Mouse (Mus musculus) lung, postnatal 36 days (tissue): ENCODE measurements around the gene Ppp6r3.
A peak's percentile ranks its signal among the peaks of the same experiment; 100 is the strongest.

Source experiments
- DNase-seq: peaks from one replicate; pipeline ENCODE4 v3.0.0; 2022; ENCODE audit warnings: mixed read lengths

The Ppp6r3 gene

DNA sequence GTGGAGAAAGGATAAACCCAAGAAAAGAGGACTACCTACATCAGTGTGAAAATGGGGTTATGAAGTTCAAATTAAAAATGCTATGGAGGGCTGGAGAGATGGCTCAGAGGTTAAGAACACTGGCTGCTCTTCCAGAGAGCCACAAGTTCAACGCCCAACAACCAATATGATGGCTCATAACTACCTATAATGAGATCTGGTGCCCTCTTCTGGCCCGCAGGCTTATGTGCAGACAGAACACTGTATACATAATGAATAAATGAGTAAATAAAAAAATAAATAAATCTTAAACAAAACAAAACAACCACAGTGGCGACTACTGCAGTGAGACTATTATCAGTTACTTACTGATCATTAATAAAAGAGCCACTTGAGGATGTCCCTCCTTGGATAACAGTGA lies 78.3 kb downstream of the Ppp6r3 start:
- no peak for DNase-seq

GRCm38 (mm10) chr19:3489826-3490225 lies 85.7 kb downstream of the Ppp6r3 start:
- no peak for DNase-seq

DNA sequence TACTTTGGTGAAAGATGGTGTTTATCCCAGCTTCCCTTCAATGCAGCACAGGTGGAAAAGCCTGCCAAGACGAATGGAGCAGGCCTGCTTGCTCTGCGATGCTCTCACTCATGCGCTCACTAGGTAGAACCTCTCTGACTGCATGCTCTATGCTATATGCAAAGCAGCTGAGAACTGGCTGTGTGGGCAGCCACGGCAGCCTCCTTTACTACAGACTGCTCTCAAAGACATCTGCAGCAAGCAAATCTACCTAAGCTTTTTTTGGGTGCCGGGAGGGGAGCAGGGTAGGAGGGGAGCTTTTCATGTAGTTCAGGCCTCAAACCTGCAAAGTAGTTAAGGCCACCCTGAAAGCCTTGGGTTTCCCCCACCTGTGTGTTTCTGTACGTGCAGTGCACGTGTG lies 92.7 kb downstream of the Ppp6r3 start:
- DNase-seq = no peak

- no peak for DNase-seq
Measured at GRCm38 (mm10) chr19:3480101-3480500, 95.4 kb downstream of the Ppp6r3 start.

GRCm38 (mm10) chr19:3476996-3477395 lies 98.6 kb downstream of the Ppp6r3 start:
- no peak for DNase-seq

GRCm38 (mm10) chr19:3471218-3471617 lies 104.3 kb downstream of the Ppp6r3 start:
- DNase-seq = no peak

DNA sequence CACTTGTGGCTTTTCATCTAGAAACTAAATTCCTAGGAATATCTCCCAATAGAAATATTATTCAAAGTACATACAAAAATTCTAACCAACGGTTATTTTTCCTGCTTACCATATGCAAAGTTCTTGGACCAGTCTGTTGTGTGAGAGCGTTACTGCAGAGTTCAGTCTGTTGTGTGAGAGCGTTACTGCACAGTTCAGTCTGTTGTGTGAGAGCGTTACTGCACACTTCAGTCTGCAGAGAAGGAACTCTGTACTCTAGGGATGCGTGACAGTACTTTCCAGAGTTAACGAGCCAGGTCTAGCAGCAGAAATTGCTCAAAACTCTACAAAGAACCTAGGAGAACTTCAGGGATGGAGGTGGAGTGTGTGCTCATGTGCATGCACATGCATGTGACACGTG lies 108.0 kb downstream of the Ppp6r3 start:
- DNase-seq = no peak

DNA sequence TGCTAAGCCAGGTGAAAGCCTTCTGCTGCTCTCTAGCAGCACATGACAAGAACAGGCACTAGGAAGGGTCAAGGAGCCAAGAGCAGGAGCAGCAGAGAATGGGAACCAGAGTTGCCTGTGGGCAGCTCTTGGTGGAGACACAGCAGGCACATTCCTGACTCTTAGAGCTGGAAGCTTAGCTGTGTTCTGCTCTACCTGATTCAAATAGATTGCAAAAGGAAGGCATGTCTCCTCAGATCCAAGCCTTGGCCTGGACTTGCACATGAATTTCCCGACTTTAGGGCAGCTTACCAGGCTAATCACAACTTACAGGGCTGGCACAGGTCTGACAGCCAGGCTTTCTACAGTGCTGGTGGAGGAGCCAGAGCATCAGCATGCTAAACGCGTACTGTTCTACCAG lies 115.6 kb downstream of the Ppp6r3 start:
- DNase-seq = no peak

DNA sequence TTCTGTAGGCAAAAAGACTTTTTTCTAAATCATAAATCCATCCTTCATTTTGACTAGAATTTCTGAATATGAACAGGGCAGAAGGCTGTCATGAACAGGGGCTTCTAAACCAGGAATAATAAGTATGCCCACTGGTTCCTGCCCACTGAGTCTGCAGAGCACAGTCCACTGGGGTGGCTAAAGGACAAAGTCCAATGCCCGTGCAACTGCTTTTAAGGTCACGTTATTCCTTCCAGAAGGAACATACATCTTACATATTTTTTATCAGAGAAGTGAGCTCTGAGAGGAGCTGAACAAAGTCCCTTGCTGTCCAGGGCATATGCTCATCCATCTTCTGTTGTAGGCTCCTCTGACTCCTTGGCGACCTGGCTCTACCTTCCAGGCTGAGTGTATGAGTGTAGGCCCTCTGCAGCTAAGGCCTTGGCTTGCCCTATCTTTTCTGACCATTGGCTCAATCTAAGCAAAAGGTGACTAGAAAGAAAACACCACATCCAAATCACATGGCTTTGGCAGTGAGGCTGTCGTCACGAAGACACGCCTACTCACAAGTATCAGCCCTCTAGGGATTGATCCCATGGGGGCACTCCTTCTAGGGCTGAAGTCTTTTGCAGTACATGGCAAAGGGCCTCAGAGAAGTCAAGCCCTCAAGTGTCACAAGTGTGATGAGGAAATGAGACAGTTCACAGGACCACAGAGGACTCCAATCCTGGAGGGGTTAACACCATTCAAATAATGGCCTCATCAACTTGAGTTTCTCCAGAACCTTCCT lies 117.0 kb downstream of the Ppp6r3 start:
- no peak for DNase-seq

- no peak for DNase-seq
Measured at GRCm38 (mm10) chr19:3457700-3458099, 117.8 kb downstream of the Ppp6r3 start.

GRCm38 (mm10) chr19:3451649-3452048 lies 123.9 kb downstream of the Ppp6r3 start:
- DNase-seq = no peak

GRCm38 (mm10) chr19:3451170-3451569 lies 124.4 kb downstream of the Ppp6r3 start:
- peak; percentile 90 for DNase-seq

DNA sequence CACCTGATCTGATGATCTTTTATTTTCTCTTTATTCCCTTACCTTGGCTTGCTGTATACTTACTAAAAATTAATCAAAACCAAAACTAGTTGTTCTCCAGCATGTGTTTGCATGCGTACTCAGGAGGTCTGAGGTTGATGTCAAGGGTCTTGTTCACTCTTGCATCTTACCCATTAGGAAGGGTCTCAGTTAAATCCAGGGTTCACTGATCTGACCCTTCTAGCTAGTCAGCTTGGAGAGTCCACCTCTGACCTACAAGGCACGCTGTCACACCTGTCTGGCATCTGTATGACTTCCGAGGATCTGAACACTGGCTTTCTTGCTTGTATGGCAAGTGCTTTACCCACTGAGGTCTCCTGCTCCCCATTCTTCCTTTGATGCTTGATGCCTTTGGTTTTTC lies 124.8 kb downstream of the Ppp6r3 start:
- DNase-seq = no peak

DNA sequence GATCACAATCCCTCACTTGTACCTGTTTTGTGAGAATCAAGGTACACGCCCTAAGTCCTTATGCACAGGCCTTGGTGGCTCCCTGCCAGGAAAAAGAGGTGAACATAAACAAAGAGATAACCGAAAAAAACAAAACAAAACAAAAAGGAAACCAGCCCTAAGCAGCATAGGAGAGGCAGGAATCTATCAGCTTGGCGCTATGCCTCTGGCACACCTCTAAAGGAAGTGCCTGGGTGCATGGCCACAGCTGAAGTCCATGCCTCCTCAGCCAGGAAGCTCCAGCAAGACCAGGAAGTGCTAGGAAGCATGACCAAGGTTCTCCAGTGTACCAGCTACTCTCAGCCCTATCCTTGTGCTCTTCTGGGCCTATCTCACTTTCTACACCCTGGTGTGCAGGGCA lies 126.3 kb downstream of the Ppp6r3 start:
- DNase-seq = peak; percentile 58

DNA sequence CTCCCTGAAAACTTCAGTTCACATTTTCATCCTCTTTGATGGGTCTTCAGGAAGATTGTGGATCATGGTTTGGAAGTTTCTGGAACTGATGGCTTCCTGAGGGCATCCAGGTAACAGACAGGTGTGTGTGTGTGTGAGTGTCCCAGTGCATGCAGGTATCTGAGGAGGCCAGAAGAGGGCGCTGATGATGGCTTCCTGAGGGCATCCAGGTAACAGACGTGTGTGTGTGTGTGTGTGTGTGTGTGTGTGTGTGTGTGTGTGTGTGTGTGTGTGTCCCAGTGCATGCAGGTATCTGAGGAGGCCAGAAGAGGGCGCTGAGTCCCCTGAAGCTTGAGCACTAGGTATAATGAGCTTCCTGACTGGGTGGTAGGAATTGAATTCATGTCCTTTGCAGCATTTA lies 128.2 kb downstream of the Ppp6r3 start:
- DNase-seq = no peak

- no peak for DNase-seq
Measured at GRCm38 (mm10) chr19:3441092-3441491, 134.5 kb downstream of the Ppp6r3 start.

DNA sequence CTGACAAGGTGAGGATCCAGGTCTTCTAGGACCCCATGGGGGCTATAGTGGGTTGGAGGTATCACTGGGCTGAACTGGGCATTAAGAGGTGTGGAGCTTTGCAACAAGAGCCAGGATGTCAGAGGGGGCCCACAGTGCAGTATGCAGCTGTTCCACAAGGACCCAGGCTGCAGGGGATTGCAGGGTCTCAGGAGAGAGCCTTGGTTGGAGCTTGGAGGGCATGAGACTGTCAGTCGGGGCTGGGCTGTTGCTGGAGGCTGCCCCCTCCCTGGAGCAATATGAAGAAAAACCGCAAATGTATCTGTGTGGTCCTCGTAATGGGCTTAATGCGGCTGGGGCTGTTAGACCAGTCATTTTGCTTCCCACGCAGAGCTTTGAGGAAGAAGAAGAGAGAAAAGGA lies 134.9 kb downstream of the Ppp6r3 start:
- DNase-seq = no peak

GRCm38 (mm10) chr19:3437980-3438379 lies 137.6 kb downstream of the Ppp6r3 start:
- DNase-seq = peak; percentile 20

GRCm38 (mm10) chr19:3436840-3437239 lies 138.7 kb downstream of the Ppp6r3 start:
- peak; percentile 59 for DNase-seq

GRCm38 (mm10) chr19:3435824-3436223 lies 139.7 kb downstream of the Ppp6r3 start:
- DNase-seq = no peak

DNA sequence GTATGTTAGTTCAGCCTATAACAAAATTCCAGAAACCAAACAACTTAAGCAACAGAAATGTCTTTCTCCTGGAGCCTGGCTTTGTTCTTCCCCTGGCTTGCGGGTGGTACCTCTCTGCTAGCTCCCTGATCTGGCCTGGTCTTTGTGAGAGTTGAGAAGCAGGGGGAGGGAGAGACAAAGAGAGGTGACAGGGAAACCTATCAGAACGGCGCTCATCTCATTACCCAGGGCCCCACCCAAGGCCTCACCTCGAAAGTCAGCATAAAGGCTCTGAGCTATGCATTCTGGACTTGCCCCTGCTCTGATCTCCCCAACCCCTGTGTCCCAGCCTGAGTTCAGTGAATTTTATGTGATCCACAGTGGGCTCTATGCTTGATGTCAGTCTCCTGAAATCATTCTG lies 140.9 kb downstream of the Ppp6r3 start:
- no peak for DNase-seq

- no peak for DNase-seq
Measured at GRCm38 (mm10) chr19:3434124-3434523, 141.4 kb downstream of the Ppp6r3 start.

DNA sequence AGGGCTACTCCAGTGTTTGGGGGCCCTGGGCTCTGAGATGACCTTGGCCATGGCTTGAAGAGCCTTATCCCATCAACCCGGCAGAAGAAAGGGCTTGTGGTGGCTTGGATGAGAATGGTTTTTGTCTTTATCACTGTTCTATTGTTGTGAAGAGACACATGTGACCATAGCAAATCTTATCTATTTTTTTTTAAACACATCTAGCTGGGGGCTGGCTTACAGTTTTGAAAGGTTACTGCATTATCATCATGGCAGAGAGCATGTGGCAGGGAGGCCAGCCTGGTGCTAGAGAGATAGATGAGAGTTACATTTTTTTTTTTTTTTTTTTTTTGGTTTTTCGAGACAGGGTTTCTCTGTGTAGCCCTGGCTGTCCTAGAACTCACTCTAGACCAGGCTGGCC lies 143.6 kb downstream of the Ppp6r3 start:
- DNase-seq = no peak

GRCm38 (mm10) chr19:3431066-3431465 lies 144.5 kb downstream of the Ppp6r3 start:
- no peak for DNase-seq

GRCm38 (mm10) chr19:3429156-3429816 lies 146.3 kb downstream of the Ppp6r3 start:
- DNase-seq = no peak
